Mouse (Mus musculus) neural tube, embryonic 14.5 days (tissue): ENCODE results near the gene Ttc41. TPM values are rescaled to one million over a fixed set of nuclear protein-coding genes. Genes with fewer than 3 reads are reported as not detected.

ENCODE experiments used
- ATAC-seq: fragments of 200-750 bp; cut with Nextera tagmentation; 2 replicates; pipeline ENCODE4 v1.8.0; 2017; ENCODE audit warnings: low read depth, mild to moderate bottlenecking, moderate TSS enrichment, moderate library complexity
- H3K27ac ChIP-seq: fragments of 300-500 bp; sonication (generic); 2 replicates; pipeline ENCODE4 v1.5.1; 2014; ENCODE audit warnings: low read depth, mild to moderate bottlenecking, control low read depth, low read length, moderate library complexity, mixed read lengths
- H3K27me3 ChIP-seq: fragments of 300-500 bp; sonication (generic); 2 replicates; pipeline ENCODE4 v1.6.1; 2014; ENCODE audit warnings: low read length; ENCODE audit not compliant: control insufficient read depth, insufficient read depth
- H3K36me3 ChIP-seq: fragments of 300-500 bp; sonication (generic); 2 replicates; pipeline ENCODE4 v1.6.1; 2014; ENCODE audit warnings: low read length, mixed read lengths; ENCODE audit not compliant: control insufficient read depth, insufficient read depth
- H3K4me1 ChIP-seq: fragments of 300-500 bp; sonication (generic); 2 replicates; pipeline ENCODE4 v1.6.1; 2014; ENCODE audit warnings: low read length; ENCODE audit not compliant: control insufficient read depth, insufficient read depth
- H3K4me2 ChIP-seq: fragments of 300-500 bp; sonication (generic); 2 replicates; pipeline ENCODE4 v1.6.1; 2014; ENCODE audit warnings: mild to moderate bottlenecking, low read depth, low read length, control low read depth
- H3K4me3 ChIP-seq: fragments of 300-500 bp; sonication (generic); 2 replicates; pipeline ENCODE4 v1.5.1; 2014; ENCODE audit warnings: low read depth, low read length, control low read depth, mixed read lengths
- H3K9ac ChIP-seq: fragments of 300-500 bp; sonication (generic); replicated peaks from 2 replicates; pipeline ENCODE4 v1.6.1; 2014; ENCODE audit warnings: low read depth, mild to moderate bottlenecking, control low read depth, low read length, mixed read lengths
- H3K9me3 ChIP-seq: fragments of 300-500 bp; sonication (generic); 2 replicates; pipeline ENCODE4 v1.6.1; 2016; ENCODE audit warnings: low read length; ENCODE audit not compliant: control insufficient read depth
- WGBS: fragments of 180-500 bp; shearing (Covaris S2); extraction: QIAGEN DNeasy Blood & Tissue Kit; methylation state at CpG from one replicate; pipeline ENCODE4 v1.1.7; 2014; 5-methylcytosine and 5-hydroxymethylcytosine counted together
- polyA plus RNA-seq: library from polyadenylated mRNA; unstranded; fragments of >200 nt; fragmentation: Nextera tagmentation; extraction: Ambion mirVana; gene quantifications from 2 replicates; pipeline ENCODE4 v1.2.1, GENCODE M21; 2014

Ttc41 gene
- polyA plus RNA-seq, 1 experiment from 2014 or later: 2.0 TPM

GRCm38 (mm10) chr10:86762384-86762730 is 56.7 kb downstream of the Ttc41 start:
- Histone ChIP-seq H3K4me2 (no peak overlapping the region), H3K27me3 (no peaks in the 10 kb centered on the region), H3K4me3 (no peak overlapping the region), H3K36me3 (no peaks in the 10 kb centered on the region), H3K9me3 (no peaks in the 10 kb centered on the region), H3K27ac (peak overlapping the region; percentile 50; the same call in 1 of the 2 replicates), H3K4me1 (no peaks in the 10 kb centered on the region), H3K9ac (no peak overlapping the region)
- ATAC-seq: peak; percentile 15; the same call in 1 of the 2 replicates
- 53% methylated on average over 3 of the region's 3 CpGs for WGBS

- no peak for ATAC-seq
- H3K36me3 ChIP-seq: no peaks in the 10 kb centered on the region
- 93% methylated on average over 5 of the region's 5 CpGs for WGBS
- H3K4me1 ChIP-seq: no peaks in the 10 kb centered on the region
- no peak within 1 kb of the TSS for H3K4me3 ChIP-seq
- H3K27ac ChIP-seq: no peak within 1 kb of the TSS
- H3K27me3 ChIP-seq: no peaks in the 10 kb centered on the region
- no peak within 1 kb of the TSS for H3K9ac ChIP-seq
- no peak within 1 kb of the TSS for H3K4me2 ChIP-seq
- H3K9me3 ChIP-seq: no peaks in the 10 kb centered on the region
Measured at GRCm38 (mm10) chr10:86763672-86764071, 58.1 kb downstream of the Ttc41 start, which contains the start of gene Gm49358. Gene Gm49358 (plus strand): TSS chr10:86763972.

- Histone ChIP-seq H3K36me3 (no peaks in the 10 kb centered on the region), H3K4me1 (no peaks in the 10 kb centered on the region), H3K4me2 (no peak overlapping the region), H3K27ac (no peak overlapping the region), H3K9me3 (no peaks in the 10 kb centered on the region), H3K4me3 (no peak overlapping the region), H3K9ac (no peak overlapping the region), H3K27me3 (no peaks in the 10 kb centered on the region)
- 88% methylated on average over 4 of the region's 4 CpGs for WGBS
- ATAC-seq: no peak
Measured at GRCm38 (mm10) chr10:86765344-86765966, 59.8 kb downstream of the Ttc41 start.

GRCm38 (mm10) chr10:86769216-86769615 is 63.6 kb downstream of the Ttc41 start:
- Histone ChIP-seq H3K4me2 (no peak overlapping the region), H3K4me3 (no peak overlapping the region), H3K4me1 (no peaks in the 10 kb centered on the region), H3K9ac (no peak overlapping the region), H3K9me3 (no peaks in the 10 kb centered on the region), H3K36me3 (no peaks in the 10 kb centered on the region), H3K27ac (no peak overlapping the region), H3K27me3 (no peaks in the 10 kb centered on the region)
- 61% methylated on average over 5 of the region's 5 CpGs for WGBS
- no peak for ATAC-seq

GRCm38 (mm10) chr10:86769797-86770196 is 64.2 kb downstream of the Ttc41 start:
- Histone ChIP-seq H3K4me3 (no peak overlapping the region), H3K9me3 (no peaks in the 10 kb centered on the region), H3K27ac (no peak overlapping the region), H3K4me1 (no peaks in the 10 kb centered on the region), H3K27me3 (no peaks in the 10 kb centered on the region), H3K9ac (no peak overlapping the region), H3K4me2 (no peak overlapping the region), H3K36me3 (no peaks in the 10 kb centered on the region)
- peak; percentile 38; the same call in 1 of the 2 replicates for ATAC-seq
- 23% methylated on average over 4 of the region's 4 CpGs for WGBS

GRCm38 (mm10) chr10:86771701-86772100 is 66.1 kb downstream of the Ttc41 start:
- Histone ChIP-seq H3K36me3 (no peaks in the 10 kb centered on the region), H3K27me3 (no peaks in the 10 kb centered on the region), H3K9me3 (no peaks in the 10 kb centered on the region), H3K4me1 (no peaks in the 10 kb centered on the region), H3K4me3 (no peak overlapping the region), H3K9ac (no peak overlapping the region), H3K27ac (no peak overlapping the region), H3K4me2 (no peak overlapping the region)
- 74% methylated on average over 5 of the region's 5 CpGs for WGBS
- ATAC-seq: no peak

GRCm38 (mm10) chr10:86772231-86772631 is 66.6 kb downstream of the Ttc41 start:
- H3K27ac ChIP-seq: no peak overlapping the region
- 67% methylated on average over 6 of the region's 6 CpGs for WGBS
- ATAC-seq: no peak

GRCm38 (mm10) chr10:86773360-86773759 is 67.7 kb downstream of the Ttc41 start:
- Histone ChIP-seq H3K36me3 (no peaks in the 10 kb centered on the region), H3K9me3 (no peaks in the 10 kb centered on the region), H3K9ac (no peak overlapping the region), H3K4me3 (no peak overlapping the region), H3K4me1 (0 out of 2 replicates have a peak, but pooled peaks cover 2% of the 10 kb centered on the region), H3K27ac (no peak overlapping the region), H3K4me2 (no peak overlapping the region), H3K27me3 (no peaks in the 10 kb centered on the region)
- 36% methylated on average over 4 of the region's 4 CpGs for WGBS
- no peak for ATAC-seq

More at GRCm38 (mm10) chr10:86772231-86772631, 66.6 kb downstream of the Ttc41 start:
- no peak overlapping the region for H3K9ac ChIP-seq
- H3K4me2 ChIP-seq: no peak overlapping the region
- no peak overlapping the region for H3K4me3 ChIP-seq
- H3K27me3 ChIP-seq: no peaks in the 10 kb centered on the region
- H3K36me3 ChIP-seq: no peaks in the 10 kb centered on the region
- no peaks in the 10 kb centered on the region for H3K9me3 ChIP-seq
- no peaks in the 10 kb centered on the region for H3K4me1 ChIP-seq

- H3K36me3 ChIP-seq: no peaks in the 10 kb centered on the region
- H3K9ac ChIP-seq: no peak overlapping the region
- H3K4me1 ChIP-seq: 0 out of 2 replicates have a peak, but pooled peaks cover 2% of the 10 kb centered on the region
- no peak overlapping the region for H3K4me2 ChIP-seq
- 77% methylated on average over 9 of the region's 9 CpGs for WGBS
- H3K4me3 ChIP-seq: no peak overlapping the region
- no peak overlapping the region for H3K27ac ChIP-seq
- H3K9me3 ChIP-seq: no peaks in the 10 kb centered on the region
- peaks cover 4% of the 10 kb centered on the region; the same call in 1 of the 2 replicates for H3K27me3 ChIP-seq
- ATAC-seq: no peak
Measured at GRCm38 (mm10) chr10:86776281-86776680, 70.7 kb downstream of the Ttc41 start.
